Mouse (Mus musculus): ENCODE data around the gene Pak1. TPM values are rescaled to one million over a fixed set of nuclear protein-coding genes. Genes with fewer than 3 reads are reported as not detected.
"Not testable (repeated sequence)": the region's sequence is repeated elsewhere in the genome, so short reads cannot be mapped to it uniquely, and the experiment has no call there.

Gene Pak1
- polyA plus RNA-seq, 1 experiment from 2014 or later = 22.1 TPM

DNA sequence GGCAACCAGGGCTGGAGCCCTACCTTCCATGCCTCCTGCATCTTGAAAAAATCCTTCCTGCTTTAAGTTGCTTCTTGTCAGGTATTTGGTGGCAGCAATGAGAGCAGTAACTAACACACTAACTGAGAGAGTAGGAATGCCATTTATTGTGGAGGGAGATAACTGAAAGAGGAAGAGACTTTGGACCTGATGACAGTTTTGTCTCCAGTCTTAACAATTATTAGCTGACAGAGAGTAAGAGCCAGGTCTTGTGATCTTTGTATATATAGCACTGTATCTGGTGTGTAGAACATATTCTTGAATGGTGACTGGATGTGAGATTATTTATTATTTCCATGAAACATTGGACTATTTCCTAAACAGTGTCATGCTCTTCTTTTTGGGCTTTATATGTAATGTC, 50.2 kb downstream of the Pak1 start:
- Histone ChIP-seq H3K9ac (ENCODE audit: low read depth, low read length) (no peak overlapping the region), H3K4me1 (ENCODE audit: control insufficient read depth, insufficient read depth, low read length) (no peaks in the 10 kb centered on the region), H3K36me3 (ENCODE audit: control insufficient read depth, insufficient read depth, low read length) (no peaks in the 10 kb centered on the region), H3K4me3 (ENCODE audit: low read length) (no peak overlapping the region), H3K4me2 (replicated peaks; ENCODE audit: low read depth, low read length) (no peak overlapping the region), H3K9me3 (ENCODE audit: control insufficient read depth, low read length) (no peaks in the 10 kb centered on the region), H3K27me3 (ENCODE audit: control insufficient read depth, insufficient read depth, low read length) (no peaks in the 10 kb centered on the region), H3K27ac (ENCODE audit: low read depth, low read length) (no peak overlapping the region)
- ATAC-seq (ENCODE audit: low FRiP score, low TSS enrichment) = no peak

DNA sequence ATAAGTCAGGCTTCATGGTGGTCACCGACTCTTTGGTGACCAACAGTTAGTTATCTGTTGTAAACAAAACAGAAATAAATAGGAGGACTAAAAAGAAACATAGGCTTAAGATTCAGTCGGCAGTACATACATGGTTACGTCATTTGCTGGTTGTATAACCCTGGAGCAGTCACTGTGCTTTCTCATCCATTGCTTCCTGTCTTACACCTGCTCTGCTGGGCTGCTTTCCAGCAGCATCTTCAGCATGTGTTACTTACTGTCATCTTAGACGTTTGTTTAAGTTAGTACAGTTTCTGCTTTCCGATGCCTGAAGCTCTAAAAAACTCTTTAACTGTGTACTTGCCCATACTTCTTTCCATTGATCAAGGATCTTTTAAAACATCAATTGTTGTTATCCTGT, 53.0 kb downstream of the Pak1 start:
- 77% methylated on average over 5 of the region's 5 CpGs for WGBS
- Histone ChIP-seq H3K9me3 (ENCODE audit: control insufficient read depth, low read length) (no peaks in the 10 kb centered on the region), H3K36me3 (ENCODE audit: control insufficient read depth, insufficient read depth, low read length) (no peaks in the 10 kb centered on the region), H3K4me3 (ENCODE audit: low read length) (no peak overlapping the region), H3K4me1 (ENCODE audit: control insufficient read depth, insufficient read depth, low read length) (no peaks in the 10 kb centered on the region), H3K27me3 (ENCODE audit: control insufficient read depth, insufficient read depth, low read length) (no peaks in the 10 kb centered on the region), H3K27ac (ENCODE audit: low read depth, low read length) (no peak overlapping the region), H3K4me2 (replicated peaks; ENCODE audit: low read depth, low read length) (no peak overlapping the region), H3K9ac (ENCODE audit: low read depth, low read length) (no peak overlapping the region)
- no peak for ATAC-seq (ENCODE audit: low FRiP score, low TSS enrichment)

DNA sequence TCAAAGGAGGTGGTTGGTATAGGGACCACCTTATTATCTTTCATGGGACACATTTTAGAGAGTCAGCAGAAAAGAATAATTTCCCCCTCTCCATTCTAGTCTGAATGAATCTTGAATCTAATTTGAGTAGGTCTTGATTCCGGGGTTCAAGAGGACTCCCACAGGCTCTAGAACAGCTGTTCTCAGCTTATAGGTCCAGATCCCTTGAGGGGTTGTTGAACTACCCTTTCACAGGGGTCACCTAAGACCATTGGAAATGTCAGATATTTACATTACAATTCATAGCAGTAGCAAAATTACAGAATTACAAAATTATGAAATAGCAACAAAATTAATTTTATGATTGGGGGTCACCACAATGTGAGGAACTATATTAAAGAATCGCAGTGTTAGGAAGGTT, 54.0 kb downstream of the Pak1 start:
- H3K36me3 ChIP-seq (ENCODE audit: control insufficient read depth, insufficient read depth, low read length) = no peaks in the 10 kb centered on the region
- no peaks in the 10 kb centered on the region for H3K27me3 ChIP-seq (ENCODE audit: control insufficient read depth, insufficient read depth, low read length)
- no peaks in the 10 kb centered on the region for H3K9me3 ChIP-seq (ENCODE audit: control insufficient read depth, low read length)
- peak overlapping the region; percentile 41; the same call in 1 of the 2 replicates for H3K4me3 ChIP-seq (ENCODE audit: low read length)
- ATAC-seq (ENCODE audit: low FRiP score, low TSS enrichment) = no peak; the same call in 1 of the 2 replicates
- H3K4me2 ChIP-seq (replicated peaks; ENCODE audit: low read depth, low read length) = peak overlapping the region; percentile 61
- H3K27ac ChIP-seq (ENCODE audit: low read depth, low read length) = no peak overlapping the region
- no peaks in the 10 kb centered on the region for H3K4me1 ChIP-seq (ENCODE audit: control insufficient read depth, insufficient read depth, low read length)
- peak overlapping the region; percentile 54; the same call in 1 of the 2 replicates for H3K9ac ChIP-seq (ENCODE audit: low read depth, low read length)
- WGBS = 59% methylated on average over 2 of the region's 2 CpGs

DNA sequence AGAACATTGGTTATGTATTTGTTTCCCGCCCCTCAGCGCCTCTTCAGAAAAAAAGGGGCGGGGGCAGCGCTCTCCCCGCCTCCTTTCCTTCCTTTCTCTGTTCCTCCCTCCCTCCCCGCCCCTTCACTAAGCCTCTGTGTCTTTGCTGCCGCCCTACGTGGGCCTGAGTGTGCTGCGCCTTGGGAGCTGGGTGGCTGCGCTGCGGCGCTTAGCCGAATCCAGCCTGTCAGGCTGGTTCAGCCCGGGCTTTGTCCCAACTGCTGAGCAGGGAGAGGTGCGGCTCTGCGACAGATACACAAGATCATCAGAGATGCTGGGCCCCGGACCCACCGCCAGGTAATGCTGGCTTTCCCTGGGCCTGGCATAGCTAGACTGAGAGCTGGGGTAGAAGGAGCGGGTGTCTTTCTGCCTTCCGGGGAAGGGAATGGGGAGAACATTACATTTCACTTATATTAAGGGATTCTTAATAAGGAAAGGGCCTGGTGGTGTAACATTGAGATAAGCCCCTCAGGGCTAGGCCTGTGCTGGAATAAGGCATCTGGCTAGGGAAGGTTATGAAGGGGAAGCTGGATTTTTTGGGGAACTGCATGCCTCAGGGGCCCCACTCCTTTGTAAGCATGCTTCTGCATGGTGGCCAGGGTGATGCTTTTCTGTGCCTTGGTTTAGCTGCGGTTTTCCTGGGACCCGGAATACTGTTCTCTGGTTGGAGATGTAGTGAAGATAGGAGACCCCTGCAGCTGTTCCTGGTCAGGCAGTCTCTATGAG, 54.6 kb downstream of the Pak1 start:
- WGBS = 7% methylated on average over 22 of the region's 22 CpGs
- Histone ChIP-seq H3K9me3 (ENCODE audit: control insufficient read depth, low read length) (no peaks in the 10 kb centered on the region), H3K9ac (ENCODE audit: low read depth, low read length) (peak overlapping the region; percentile 54), H3K4me1 (ENCODE audit: control insufficient read depth, insufficient read depth, low read length) (no peaks in the 10 kb centered on the region), H3K27me3 (ENCODE audit: control insufficient read depth, insufficient read depth, low read length) (no peaks in the 10 kb centered on the region), H3K4me2 (replicated peaks; ENCODE audit: low read depth, low read length) (peak overlapping the region; percentile 61), H3K27ac (ENCODE audit: low read depth, low read length) (peak overlapping the region; percentile 6; the same call in 1 of the 2 replicates), H3K4me3 (ENCODE audit: low read length) (peak overlapping the region; percentile 41), H3K36me3 (ENCODE audit: control insufficient read depth, insufficient read depth, low read length) (no peaks in the 10 kb centered on the region)
- ATAC-seq (ENCODE audit: low FRiP score, low TSS enrichment) = peak; percentile 97

DNA sequence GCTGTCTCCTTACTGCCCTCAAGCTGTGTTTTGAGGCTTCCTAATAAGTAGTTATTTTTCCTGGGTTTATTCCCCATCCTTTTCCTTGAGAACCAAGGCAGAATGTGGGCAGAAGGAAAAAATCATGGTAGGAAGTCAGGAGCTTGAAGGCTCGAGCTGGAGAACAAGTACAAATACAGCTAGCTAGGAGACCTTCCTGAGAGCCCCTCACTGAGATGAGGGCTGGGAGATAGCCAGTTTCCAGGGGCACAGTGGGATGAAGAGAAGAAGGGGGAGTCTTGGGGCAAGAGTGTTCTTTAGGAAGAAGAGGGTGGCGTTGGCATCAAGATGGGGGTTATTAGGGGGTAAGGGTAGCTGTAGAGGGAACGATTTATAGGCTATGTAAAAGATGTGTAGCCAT, 56.1 kb downstream of the Pak1 start:
- no peaks in the 10 kb centered on the region for H3K4me1 ChIP-seq (ENCODE audit: control insufficient read depth, insufficient read depth, low read length)
- H3K4me2 ChIP-seq (replicated peaks; ENCODE audit: low read depth, low read length) = no peak overlapping the region
- no peak overlapping the region for H3K9ac ChIP-seq (ENCODE audit: low read depth, low read length)
- no peak for ATAC-seq (ENCODE audit: low FRiP score, low TSS enrichment)
- H3K9me3 ChIP-seq (ENCODE audit: control insufficient read depth, low read length) = no peaks in the 10 kb centered on the region
- no peak overlapping the region for H3K27ac ChIP-seq (ENCODE audit: low read depth, low read length)
- H3K36me3 ChIP-seq (ENCODE audit: control insufficient read depth, insufficient read depth, low read length) = no peaks in the 10 kb centered on the region
- no peaks in the 10 kb centered on the region for H3K27me3 ChIP-seq (ENCODE audit: control insufficient read depth, insufficient read depth, low read length)
- no peak overlapping the region for H3K4me3 ChIP-seq (ENCODE audit: low read length)
- 70% methylated on average over 3 of the region's 3 CpGs for WGBS

DNA sequence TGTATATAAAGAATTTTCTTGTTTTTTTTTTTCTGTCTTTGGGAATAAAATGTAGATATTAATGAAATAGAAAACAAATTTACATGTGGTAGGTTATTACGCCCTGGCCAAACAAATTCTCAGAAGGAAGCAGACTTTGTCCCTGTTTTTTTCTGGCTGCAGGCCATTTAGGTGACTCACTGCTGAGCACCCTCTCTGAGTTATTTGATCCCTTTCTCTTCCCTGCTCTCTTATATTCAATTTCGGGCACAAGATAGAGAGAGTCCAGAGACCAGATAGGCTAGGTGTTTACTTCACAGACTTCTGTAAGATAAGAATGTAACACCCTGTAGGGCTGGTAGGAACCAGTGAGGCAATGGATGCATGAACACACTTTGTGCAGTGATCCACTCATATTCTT, 57.2 kb downstream of the Pak1 start:
- 73% methylated on average over 2 of the region's 2 CpGs for WGBS
- H3K4me2 ChIP-seq (replicated peaks; ENCODE audit: low read depth, low read length) = no peak overlapping the region
- no peak overlapping the region for H3K27ac ChIP-seq (ENCODE audit: low read depth, low read length)
- no peak overlapping the region for H3K9ac ChIP-seq (ENCODE audit: low read depth, low read length)
- no peak overlapping the region for H3K4me3 ChIP-seq (ENCODE audit: low read length)
- no peaks in the 10 kb centered on the region for H3K36me3 ChIP-seq (ENCODE audit: control insufficient read depth, insufficient read depth, low read length)
- no peaks in the 10 kb centered on the region for H3K9me3 ChIP-seq (ENCODE audit: control insufficient read depth, low read length)
- no peaks in the 10 kb centered on the region for H3K4me1 ChIP-seq (ENCODE audit: control insufficient read depth, insufficient read depth, low read length)
- H3K27me3 ChIP-seq (ENCODE audit: control insufficient read depth, insufficient read depth, low read length) = no peaks in the 10 kb centered on the region
- ATAC-seq (ENCODE audit: low FRiP score, low TSS enrichment) = no peak

DNA sequence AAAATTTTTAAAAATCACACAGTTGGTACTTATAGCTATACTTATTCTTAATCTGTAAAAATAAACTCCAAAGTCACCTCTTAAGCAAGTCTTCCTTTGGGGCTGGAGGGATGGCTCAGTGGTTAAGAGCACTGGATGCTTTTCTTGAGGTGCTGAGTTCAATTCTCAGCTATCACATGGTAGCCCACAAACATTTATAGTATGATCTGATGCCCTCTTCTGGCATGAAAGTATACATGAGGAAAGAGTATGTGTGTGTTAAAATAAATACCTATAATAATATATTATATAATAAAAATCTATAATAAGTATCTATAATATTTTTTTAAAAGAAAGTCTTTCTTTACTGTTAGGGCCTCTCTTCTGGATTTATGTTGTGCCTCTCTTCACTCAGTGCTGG, 58.2 kb downstream of the Pak1 start:
- Histone ChIP-seq H3K9ac (ENCODE audit: low read depth, low read length) (no peak overlapping the region), H3K27ac (ENCODE audit: low read depth, low read length) (no peak overlapping the region), H3K36me3 (ENCODE audit: control insufficient read depth, insufficient read depth, low read length) (no peaks in the 10 kb centered on the region), H3K9me3 (ENCODE audit: control insufficient read depth, low read length) (no peaks in the 10 kb centered on the region), H3K4me1 (ENCODE audit: control insufficient read depth, insufficient read depth, low read length) (no peaks in the 10 kb centered on the region), H3K4me3 (ENCODE audit: low read length) (no peak overlapping the region), H3K4me2 (replicated peaks; ENCODE audit: low read depth, low read length) (no peak overlapping the region), H3K27me3 (ENCODE audit: control insufficient read depth, insufficient read depth, low read length) (no peaks in the 10 kb centered on the region)
- no peak for ATAC-seq (ENCODE audit: low FRiP score, low TSS enrichment)

DNA sequence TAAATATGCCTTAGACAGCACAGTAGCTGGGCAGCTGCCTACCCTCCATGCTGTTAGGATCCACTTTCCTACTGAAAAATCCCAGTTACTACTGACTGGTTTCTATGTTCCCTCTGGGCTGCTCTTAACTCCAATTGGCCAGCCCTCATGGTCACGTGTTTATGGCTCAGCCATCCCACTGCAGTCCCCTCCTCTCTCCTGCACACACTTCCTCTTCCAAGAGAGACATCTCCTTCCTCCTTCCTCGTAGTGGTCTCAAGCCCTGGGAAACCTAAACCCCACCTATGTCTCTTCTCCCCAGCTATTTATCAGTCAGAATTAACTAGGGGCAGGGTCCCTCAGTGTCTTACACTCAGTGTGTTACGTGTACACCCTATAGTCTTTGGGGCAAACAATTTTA, 61.2 kb downstream of the Pak1 start:
- H3K27ac ChIP-seq (ENCODE audit: low read depth, low read length); H3K4me1 ChIP-seq (ENCODE audit: control insufficient read depth, insufficient read depth, low read length); H3K27me3 ChIP-seq (ENCODE audit: control insufficient read depth, insufficient read depth, low read length); ATAC-seq (ENCODE audit: low FRiP score, low TSS enrichment); H3K4me3 ChIP-seq (ENCODE audit: low read length); H3K4me2 ChIP-seq (replicated peaks; ENCODE audit: low read depth, low read length); H3K9ac ChIP-seq (ENCODE audit: low read depth, low read length); H3K9me3 ChIP-seq (ENCODE audit: control insufficient read depth, low read length); H3K36me3 ChIP-seq (ENCODE audit: control insufficient read depth, insufficient read depth, low read length): not testable (repeated sequence)
- 77% methylated on average over 3 of the region's 3 CpGs for WGBS

DNA sequence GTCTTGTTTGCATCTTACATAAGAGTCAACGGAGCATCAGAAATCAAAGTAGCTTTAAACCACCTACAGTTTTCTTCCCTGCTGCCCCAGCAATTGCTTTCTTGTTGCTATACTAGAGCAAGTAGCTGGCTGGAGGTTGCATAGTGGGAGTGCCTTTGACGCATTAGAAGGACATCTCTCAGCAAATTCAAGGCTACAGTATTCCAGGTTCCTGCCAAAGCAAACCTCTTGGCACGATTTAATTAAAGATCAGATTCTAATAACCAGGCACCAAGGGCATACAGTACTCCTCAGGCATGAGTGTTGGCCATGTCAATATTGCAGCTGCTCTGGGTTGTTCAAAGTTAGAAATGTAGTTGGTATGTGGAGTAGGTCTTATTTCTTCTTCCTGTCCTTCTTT, 62.0 kb downstream of the Pak1 start:
- H3K9me3 ChIP-seq (ENCODE audit: control insufficient read depth, low read length) = no peaks in the 10 kb centered on the region
- 86% methylated on average over 3 of the region's 3 CpGs for WGBS
- no peak for ATAC-seq (ENCODE audit: low FRiP score, low TSS enrichment)

More for the DNA sequence above, 62.0 kb downstream of the Pak1 start:
- no peaks in the 10 kb centered on the region for H3K27me3 ChIP-seq (ENCODE audit: control insufficient read depth, insufficient read depth, low read length)
- H3K27ac ChIP-seq (ENCODE audit: low read depth, low read length) = no peak overlapping the region
- H3K4me2 ChIP-seq (replicated peaks; ENCODE audit: low read depth, low read length) = no peak overlapping the region
- H3K9ac ChIP-seq (ENCODE audit: low read depth, low read length) = no peak overlapping the region
- no peaks in the 10 kb centered on the region for H3K36me3 ChIP-seq (ENCODE audit: control insufficient read depth, insufficient read depth, low read length)
- no peak overlapping the region for H3K4me3 ChIP-seq (ENCODE audit: low read length)
- H3K4me1 ChIP-seq (ENCODE audit: control insufficient read depth, insufficient read depth, low read length) = no peaks in the 10 kb centered on the region

All from kidney, embryonic 14.5 days (tissue).